Mouse (Mus musculus) neural tube, embryonic 11.5 days (tissue): ENCODE measurements around the gene Exoc3l2. TPM values are rescaled to one million over a fixed set of nuclear protein-coding genes. Genes with fewer than 3 reads are reported as not detected.

Experiments
- ATAC-seq: fragments of 200-750 bp; cut with Nextera tagmentation; 2 replicates; pipeline ENCODE4 v1.8.0; 2017; ENCODE audit warnings: moderate number of reproducible peaks, mild to moderate bottlenecking, moderate TSS enrichment, moderate library complexity; ENCODE audit not compliant: insufficient read depth, low FRiP score, low TSS enrichment
- DNase-seq: peaks from one replicate; pipeline ENCODE4 v3.0.0-alpha.2; 2015; ENCODE audit warnings: low spot score
- H3K27ac ChIP-seq: fragments of 300-500 bp; sonication (generic); 2 replicates; pipeline ENCODE4 v1.5.1; 2014; ENCODE audit warnings: low read depth, mild to moderate bottlenecking, low read length
- H3K27me3 ChIP-seq: fragments of 300-500 bp; sonication (generic); 2 replicates; pipeline ENCODE4 v1.6.1; 2014; ENCODE audit warnings: mild to moderate bottlenecking, low read length, mixed read lengths; ENCODE audit not compliant: control insufficient read depth, insufficient read depth
- H3K36me3 ChIP-seq: fragments of 300-500 bp; sonication (generic); 2 replicates; pipeline ENCODE4 v1.6.1; 2014; ENCODE audit warnings: mild to moderate bottlenecking, low read length, moderate library complexity, mixed read lengths; ENCODE audit not compliant: control insufficient read depth, insufficient read depth
- H3K4me1 ChIP-seq: fragments of 300-500 bp; sonication (generic); 2 replicates; pipeline ENCODE4 v1.6.1; 2014; ENCODE audit warnings: low read length, mixed read lengths; ENCODE audit not compliant: control insufficient read depth, insufficient read depth
- H3K4me2 ChIP-seq: fragments of 300-500 bp; sonication (generic); 2 replicates; pipeline ENCODE4 v1.6.1; 2014; ENCODE audit warnings: low read depth, mild to moderate bottlenecking, moderate library complexity
- H3K4me3 ChIP-seq: fragments of 300-500 bp; sonication (generic); 2 replicates; pipeline ENCODE4 v1.5.1; 2014; ENCODE audit warnings: low read depth, low read length
- H3K9ac ChIP-seq: fragments of 300-500 bp; sonication (generic); 2 replicates; pipeline ENCODE4 v1.6.1; 2014; ENCODE audit warnings: mild to moderate bottlenecking, low read length
- H3K9me3 ChIP-seq: fragments of 300-500 bp; sonication (generic); 2 replicates; pipeline ENCODE4 v1.6.1; 2016; ENCODE audit warnings: low read length; ENCODE audit not compliant: control insufficient read depth
- WGBS: fragments of 180-500 bp; shearing (Covaris S2); extraction: QIAGEN DNeasy Blood & Tissue Kit; methylation state at CpG from one replicate; pipeline ENCODE4 v1.1.7; 2014; 5-methylcytosine and 5-hydroxymethylcytosine counted together
- polyA plus RNA-seq: library from polyadenylated mRNA; unstranded; fragments of >200 nt; fragmentation: Nextera tagmentation; extraction: Ambion mirVana; gene quantifications from 2 replicates; pipeline ENCODE4 v1.2.1, GENCODE M21; 2014

Exoc3l2 gene
- polyA plus RNA-seq, 1 experiment from 2014 or later, result 1.6 TPM

DNA sequence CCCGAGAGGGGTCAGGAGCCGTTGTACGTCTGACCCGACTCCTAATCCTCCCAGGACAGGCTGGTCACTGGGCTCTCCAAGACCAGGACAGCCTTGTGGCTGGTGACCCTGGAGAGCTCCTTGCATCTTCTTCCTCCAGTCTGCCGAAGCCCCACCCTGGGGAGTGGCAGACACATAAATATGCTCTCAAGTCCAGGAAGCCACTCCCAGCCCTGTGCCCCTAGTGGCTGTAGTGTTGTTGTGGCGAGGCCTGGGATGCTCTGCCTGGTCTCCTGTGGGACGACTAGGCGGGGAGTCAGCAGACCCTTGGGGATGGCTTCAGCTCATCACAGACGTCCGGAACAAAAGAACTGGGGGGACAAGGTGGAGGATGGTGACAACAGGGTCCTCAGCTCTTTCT is 67.9 kb downstream of the Exoc3l2 start:
- no peak overlapping the region; the same call in 1 of the 2 replicates for H3K4me3 ChIP-seq
- no peaks in the 10 kb centered on the region for H3K27me3 ChIP-seq
- no peak for DNase-seq
- H3K9ac ChIP-seq, result no peak overlapping the region
- 70% methylated on average over 10 of the region's 10 CpGs for WGBS
- no peak for ATAC-seq
- no peak overlapping the region for H3K27ac ChIP-seq
- peaks cover 33% of the 10 kb centered on the region for H3K36me3 ChIP-seq
- H3K4me1 ChIP-seq, result no peaks in the 10 kb centered on the region
- H3K4me2 ChIP-seq, result no peak overlapping the region
- H3K9me3 ChIP-seq, result no peaks in the 10 kb centered on the region

DNA sequence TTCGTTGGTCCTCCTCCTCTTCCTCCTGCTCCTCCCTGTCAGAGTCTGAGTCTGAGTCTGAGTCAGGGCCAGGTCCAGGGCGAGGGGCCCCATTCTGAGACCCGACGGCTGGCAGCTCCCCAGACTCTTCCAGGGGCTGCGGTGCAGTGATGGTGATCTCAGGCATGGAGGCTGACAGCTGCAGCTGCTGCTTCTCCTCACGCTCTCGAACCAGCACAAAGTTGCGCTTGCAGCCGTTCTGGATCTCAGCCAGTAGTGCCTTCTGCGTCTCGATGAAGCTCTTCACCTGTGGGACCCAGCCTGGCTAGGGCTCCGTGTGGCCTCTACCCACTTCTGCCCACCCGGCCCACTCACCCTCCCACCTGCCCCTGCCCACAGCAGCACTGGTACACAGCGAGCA is 69.1 kb downstream of the Exoc3l2 start:
- no peak overlapping the region for H3K4me2 ChIP-seq
- WGBS, result 93% methylated on average over 14 of the region's 14 CpGs
- no peak overlapping the region for H3K4me3 ChIP-seq
- H3K9me3 ChIP-seq, result no peaks in the 10 kb centered on the region
- H3K27me3 ChIP-seq, result no peaks in the 10 kb centered on the region
- no peak overlapping the region for H3K9ac ChIP-seq
- H3K4me1 ChIP-seq, result no peaks in the 10 kb centered on the region
- DNase-seq (no peak), ATAC-seq (no peak)
- H3K36me3 ChIP-seq, result peaks cover 33% of the 10 kb centered on the region
- no peak overlapping the region for H3K27ac ChIP-seq

DNA sequence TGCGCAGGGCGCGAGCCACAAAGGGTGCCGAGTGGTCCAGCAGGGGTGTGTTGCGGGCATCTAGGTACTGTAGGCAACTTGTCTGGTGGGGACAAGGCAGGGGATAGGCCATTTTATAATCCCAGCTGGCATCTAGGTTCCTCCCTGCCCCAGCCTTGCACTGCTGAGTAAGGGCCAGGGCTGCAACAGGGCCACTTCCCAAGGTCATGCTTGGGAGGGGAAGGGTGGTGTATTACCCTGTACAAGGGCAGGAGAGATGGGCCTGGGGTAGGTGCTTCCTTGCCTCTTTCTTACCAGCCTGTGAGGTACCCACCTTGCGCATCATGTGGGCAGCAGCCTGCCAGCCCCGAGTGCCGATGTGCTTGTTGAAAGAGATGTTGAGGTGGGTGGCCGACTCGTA is 71.5 kb downstream of the Exoc3l2 start:
- Histone ChIP-seq H3K9me3 (no peaks in the 10 kb centered on the region), H3K27me3 (no peaks in the 10 kb centered on the region), H3K4me1 (no peaks in the 10 kb centered on the region), H3K27ac (no peak overlapping the region), H3K36me3 (peaks cover 31% of the 10 kb centered on the region), H3K4me2 (no peak overlapping the region), H3K4me3 (no peak overlapping the region), H3K9ac (no peak overlapping the region)
- 95% methylated on average over 10 of the region's 10 CpGs for WGBS
- DNase-seq (no peak), ATAC-seq (no peak)

DNA sequence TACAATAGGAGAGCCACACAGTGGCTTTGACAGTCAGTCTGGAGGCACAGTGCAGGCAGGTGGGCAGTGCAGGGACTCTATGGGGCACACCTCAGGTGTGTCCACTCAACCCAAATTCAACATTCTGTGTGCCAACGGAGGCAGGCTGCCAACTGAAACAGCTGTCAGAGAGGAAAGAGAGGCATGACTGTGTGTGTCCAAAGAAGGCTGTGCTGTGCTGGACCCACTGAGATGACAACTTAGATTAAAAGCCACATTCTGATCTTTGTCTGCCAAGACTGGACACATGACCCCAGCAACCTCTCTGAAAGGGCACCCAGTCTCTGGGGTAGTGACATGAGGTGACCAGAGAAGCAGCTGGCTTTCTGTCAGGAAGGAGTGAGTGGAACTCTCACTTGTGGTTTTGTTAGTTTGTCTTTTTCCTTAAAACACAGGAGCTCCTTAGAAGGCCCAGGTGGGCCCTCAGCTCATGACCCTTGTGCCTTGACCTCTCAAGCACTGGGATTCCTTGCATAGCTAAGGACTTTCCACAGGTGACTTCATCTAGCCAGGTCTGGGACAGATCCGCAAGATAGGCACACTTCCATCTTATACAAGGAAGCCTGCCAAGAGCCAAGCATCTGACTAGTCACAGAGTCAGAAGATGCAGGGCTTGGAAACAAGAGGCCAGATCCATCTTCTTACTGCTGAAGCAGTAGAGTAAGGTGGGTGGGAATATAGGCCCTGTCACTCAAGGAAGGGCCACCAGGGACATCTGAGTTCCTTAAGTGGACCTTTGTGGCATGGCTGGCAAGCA is 77.8 kb downstream of the Exoc3l2 start:
- 88% methylated on average over 2 of the region's 2 CpGs for WGBS
- no peak overlapping the region for H3K27ac ChIP-seq
- no peak overlapping the region for H3K4me2 ChIP-seq
- H3K4me1 ChIP-seq, result no peaks in the 10 kb centered on the region; the same call in 1 of the 2 replicates
- no peak for ATAC-seq
- H3K4me3 ChIP-seq, result no peak overlapping the region
- no peaks in the 10 kb centered on the region for H3K27me3 ChIP-seq
- no peaks in the 10 kb centered on the region for H3K9me3 ChIP-seq
- no peaks in the 10 kb centered on the region; the same call in 1 of the 2 replicates for H3K36me3 ChIP-seq
- DNase-seq, result no peak
- H3K9ac ChIP-seq, result no peak overlapping the region

DNA sequence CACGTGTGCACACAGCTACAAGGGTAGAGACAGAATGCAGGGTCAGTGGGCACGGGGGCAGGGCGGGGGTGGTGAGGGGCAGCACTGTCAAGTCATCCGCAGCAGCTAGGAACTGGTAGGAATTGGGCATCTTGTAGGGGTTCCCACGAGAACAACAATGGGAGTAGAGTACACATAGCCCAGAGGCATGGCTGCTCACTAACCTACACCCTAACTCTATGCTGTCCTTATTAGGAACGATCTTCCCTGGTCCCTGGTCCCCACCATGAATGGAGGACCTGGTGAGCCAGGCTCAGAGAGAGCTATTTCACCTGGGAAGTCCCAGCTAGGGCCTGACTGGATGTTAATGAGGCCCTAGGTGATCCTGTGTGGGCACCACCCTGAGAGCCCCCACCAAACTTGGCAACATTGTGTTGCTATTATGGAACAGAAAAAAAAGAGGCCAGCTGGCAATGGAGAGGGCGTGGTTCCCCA is 78.6 kb downstream of the Exoc3l2 start:
- no peak overlapping the region for H3K4me3 ChIP-seq
- no peak overlapping the region for H3K27ac ChIP-seq
- ATAC-seq, result no peak
- no peaks in the 10 kb centered on the region; the same call in 1 of the 2 replicates for H3K4me1 ChIP-seq
- no peaks in the 10 kb centered on the region; the same call in 1 of the 2 replicates for H3K36me3 ChIP-seq
- no peak overlapping the region for H3K4me2 ChIP-seq
- no peaks in the 10 kb centered on the region for H3K9me3 ChIP-seq
- no peaks in the 10 kb centered on the region for H3K27me3 ChIP-seq
- 89% methylated on average over 7 of the region's 7 CpGs for WGBS
- DNase-seq, result no peak
- H3K9ac ChIP-seq, result 0 out of 2 replicates have a peak overlapping the region, but pooled peaks have one; percentile 18

DNA sequence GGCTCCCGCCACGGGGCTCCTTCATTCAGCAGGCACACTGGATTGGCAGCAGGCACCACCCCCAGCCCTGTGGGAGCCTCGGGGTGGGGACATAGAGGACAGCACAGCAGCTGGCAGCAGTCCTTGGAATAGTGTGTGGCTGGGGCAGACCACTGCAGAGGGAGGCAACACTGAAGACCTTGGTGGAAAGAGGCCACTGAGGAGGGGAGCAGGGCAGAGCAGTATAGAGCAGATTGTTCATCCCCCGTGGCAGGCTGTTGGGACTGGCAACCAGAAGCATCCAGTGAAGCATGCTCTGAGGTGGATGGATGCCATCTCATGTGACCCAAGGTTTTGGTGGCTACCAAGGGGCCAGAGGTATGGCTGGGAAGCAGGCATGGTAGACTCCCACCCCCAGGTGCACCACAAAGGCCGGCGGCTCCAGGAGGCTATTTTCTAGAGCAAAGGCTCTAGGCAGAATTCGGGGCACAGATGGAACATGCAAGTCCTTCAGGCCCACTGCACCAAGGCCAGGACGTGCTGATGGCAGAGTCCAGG is 79.1 kb downstream of the Exoc3l2 start:
- Histone ChIP-seq H3K36me3 (no peaks in the 10 kb centered on the region; the same call in 1 of the 2 replicates), H3K27me3 (no peaks in the 10 kb centered on the region), H3K4me2 (no peak overlapping the region), H3K4me1 (no peaks in the 10 kb centered on the region; the same call in 1 of the 2 replicates), H3K4me3 (no peak overlapping the region), H3K9me3 (no peaks in the 10 kb centered on the region), H3K9ac (0 out of 2 replicates have a peak overlapping the region, but pooled peaks have one; percentile 18), H3K27ac (no peak overlapping the region)
- ATAC-seq (peak; percentile 50; the same call in 1 of the 2 replicates), DNase-seq (no peak)
- 72% methylated on average over 8 of the region's 8 CpGs for WGBS

DNA sequence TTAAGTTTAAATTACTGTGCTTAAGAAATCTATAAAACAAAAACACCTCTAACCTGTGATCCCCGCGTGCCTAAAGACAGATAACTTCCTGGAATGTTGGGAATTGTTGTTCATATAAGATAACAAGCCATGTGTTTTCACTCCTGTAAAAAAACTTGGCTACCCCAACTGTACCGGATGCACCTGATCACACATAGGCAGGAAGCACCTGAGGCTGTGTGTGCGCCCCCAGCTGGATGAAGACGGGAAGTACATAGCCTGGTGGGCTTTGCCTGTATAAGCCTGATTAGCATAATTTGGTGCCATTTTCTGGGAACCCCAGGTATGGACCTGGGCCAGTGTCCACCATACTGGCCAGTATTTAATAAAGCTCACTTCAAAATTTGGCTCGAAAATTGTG is 80.5 kb downstream of the Exoc3l2 start:
- no peak overlapping the region for H3K9ac ChIP-seq
- no peaks in the 10 kb centered on the region for H3K27me3 ChIP-seq
- H3K4me1 ChIP-seq, result no peaks in the 10 kb centered on the region; the same call in none of the 2 replicates
- H3K36me3 ChIP-seq, result no peaks in the 10 kb centered on the region; the same call in 1 of the 2 replicates
- H3K27ac ChIP-seq, result no peak overlapping the region
- H3K9me3 ChIP-seq, result no peaks in the 10 kb centered on the region
- DNase-seq (no peak), ATAC-seq (no peak)
- no peak overlapping the region for H3K4me2 ChIP-seq
- 64% methylated on average over 6 of the region's 6 CpGs for WGBS
- H3K4me3 ChIP-seq, result no peak overlapping the region

DNA sequence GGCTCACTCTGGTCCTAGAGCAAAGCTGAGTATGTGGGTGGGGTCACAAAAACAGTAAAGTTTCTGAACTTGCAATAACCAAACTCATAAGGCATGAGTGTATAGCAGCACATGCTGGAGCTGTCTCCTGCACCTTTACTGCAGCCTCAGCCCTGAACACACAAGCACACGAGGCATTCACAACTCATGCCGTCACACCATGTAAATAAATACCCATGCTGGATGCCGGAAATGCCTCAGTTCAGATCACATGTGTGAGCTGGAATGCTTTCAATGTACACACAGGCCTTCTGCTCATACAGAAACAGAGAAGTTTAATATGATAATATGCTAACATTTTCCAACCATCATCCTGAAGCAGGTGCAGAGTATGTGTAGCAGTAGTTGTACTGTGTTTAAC is 82.9 kb downstream of the Exoc3l2 start:
- H3K4me2 ChIP-seq, result no peak overlapping the region
- H3K36me3 ChIP-seq, result no peaks in the 10 kb centered on the region; the same call in 1 of the 2 replicates
- DNase-seq (no peak), ATAC-seq (no peak)
- 71% methylated on average over 3 of the region's 3 CpGs for WGBS
- no peak overlapping the region for H3K4me3 ChIP-seq
- H3K4me1 ChIP-seq, result no peaks in the 10 kb centered on the region; the same call in none of the 2 replicates
- no peaks in the 10 kb centered on the region for H3K9me3 ChIP-seq
- H3K27ac ChIP-seq, result no peak overlapping the region
- H3K27me3 ChIP-seq, result no peaks in the 10 kb centered on the region
- no peak overlapping the region for H3K9ac ChIP-seq
